Mouse (Mus musculus): Measurements from ENCODE around the gene Prpf6. TPM values are rescaled to one million over a fixed set of nuclear protein-coding genes. Genes with fewer than 3 reads are reported as not detected.

The Prpf6 gene
- polyA plus RNA-seq, 1 experiment from 2014 or later, result 72.9 TPM

DNA sequence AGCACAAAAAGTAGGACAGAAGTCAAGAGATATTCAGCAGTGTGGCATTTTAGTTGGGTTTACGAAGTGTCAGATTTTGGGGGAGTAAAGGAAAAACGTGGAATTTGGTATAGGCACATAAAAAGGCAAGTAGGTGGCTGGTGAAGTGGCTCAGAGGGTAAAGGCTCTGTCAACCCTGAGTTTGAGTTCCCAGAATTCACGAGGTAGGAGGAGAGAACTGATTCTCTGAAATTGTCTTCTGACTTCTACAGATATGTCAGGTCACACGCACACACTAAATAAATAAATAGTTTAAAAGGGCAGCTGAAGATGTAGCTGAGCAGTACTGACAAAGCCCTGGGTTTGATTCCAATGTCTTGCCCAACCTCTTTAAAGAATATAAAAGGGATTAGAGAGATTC, 10.7 kb downstream of the Prpf6 start:
- no peak for ATAC-seq (ENCODE audit: low FRiP score, low read depth)
- WGBS, result 76% methylated on average over 4 of the region's 4 CpGs
- no peak overlapping the region; the same call in 1 of the 2 replicates for H3K4me3 ChIP-seq

GRCm38 (mm10) chr2:181618761-181619495, 27.3 kb downstream of the Prpf6 start:
- H3K4me2 ChIP-seq (replicated peaks), result no peak overlapping the region
- H3K9ac ChIP-seq, result no peak overlapping the region
- ATAC-seq (ENCODE audit: low FRiP score, low read depth), result no peak
- no peak overlapping the region for H3K4me3 ChIP-seq
- 91% methylated on average over 5 of the region's 5 CpGs for WGBS
- no peak overlapping the region for H3K27ac ChIP-seq
- no peaks in the 10 kb centered on the region for H3K9me3 ChIP-seq
- H3K36me3 ChIP-seq, result peaks cover 43% of the 10 kb centered on the region
- no peaks in the 10 kb centered on the region for H3K4me1 ChIP-seq
- H3K27me3 ChIP-seq (replicated peaks), result no peaks in the 10 kb centered on the region

More for the DNA sequence above, 10.7 kb downstream of the Prpf6 start:
- Histone ChIP-seq H3K36me3 (no peaks in the 10 kb centered on the region), H3K4me1 (peaks cover 26% of the 10 kb centered on the region), H3K4me2 (replicated peaks) (peak overlapping the region; percentile 87), H3K9me3 (no peaks in the 10 kb centered on the region), H3K9ac (no peak overlapping the region), H3K27ac (no peak overlapping the region), H3K27me3 (replicated peaks) (no peaks in the 10 kb centered on the region)

GRCm38 (mm10) chr2:181623401-181623800, 31.7 kb downstream of the Prpf6 start:
- no peak overlapping the region for H3K4me3 ChIP-seq
- H3K36me3 ChIP-seq, result peaks cover 35% of the 10 kb centered on the region
- H3K4me1 ChIP-seq, result no peaks in the 10 kb centered on the region
- H3K27ac ChIP-seq, result no peak overlapping the region
- ATAC-seq (ENCODE audit: low FRiP score, low read depth), result no peak
- H3K4me2 ChIP-seq (replicated peaks), result no peak overlapping the region
- H3K9ac ChIP-seq, result no peak overlapping the region
- no peaks in the 10 kb centered on the region for H3K9me3 ChIP-seq
- H3K27me3 ChIP-seq (replicated peaks), result no peaks in the 10 kb centered on the region

DNA sequence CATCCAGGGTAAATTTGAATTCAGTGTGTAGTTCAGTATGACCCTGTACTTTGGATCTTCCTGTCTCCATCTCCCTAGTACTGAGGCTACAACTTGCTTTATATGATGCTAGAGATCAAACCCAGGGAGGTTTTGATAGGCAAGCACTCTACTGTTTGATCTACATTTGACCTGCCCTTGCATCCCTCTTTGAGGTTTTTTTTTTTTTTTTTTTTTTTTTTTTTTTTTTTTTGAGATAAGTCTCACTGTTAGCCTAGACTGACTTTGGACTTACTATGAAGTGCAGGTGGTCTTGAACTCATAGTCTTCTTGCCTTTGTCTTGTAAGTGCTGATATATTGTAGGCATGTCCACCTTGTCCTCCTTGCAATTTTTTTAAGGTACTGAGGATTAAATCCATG, 36.8 kb downstream of the Prpf6 start:
- Histone ChIP-seq H3K27me3 (replicated peaks) (no peaks in the 10 kb centered on the region), H3K27ac (no peak overlapping the region), H3K4me2 (replicated peaks) (no peak overlapping the region), H3K9ac (no peak overlapping the region), H3K4me3 (no peak overlapping the region), H3K4me1 (no peaks in the 10 kb centered on the region), H3K36me3 (peaks cover 28% of the 10 kb centered on the region), H3K9me3 (no peaks in the 10 kb centered on the region)
- ATAC-seq (ENCODE audit: low FRiP score, low read depth), result no peak

DNA sequence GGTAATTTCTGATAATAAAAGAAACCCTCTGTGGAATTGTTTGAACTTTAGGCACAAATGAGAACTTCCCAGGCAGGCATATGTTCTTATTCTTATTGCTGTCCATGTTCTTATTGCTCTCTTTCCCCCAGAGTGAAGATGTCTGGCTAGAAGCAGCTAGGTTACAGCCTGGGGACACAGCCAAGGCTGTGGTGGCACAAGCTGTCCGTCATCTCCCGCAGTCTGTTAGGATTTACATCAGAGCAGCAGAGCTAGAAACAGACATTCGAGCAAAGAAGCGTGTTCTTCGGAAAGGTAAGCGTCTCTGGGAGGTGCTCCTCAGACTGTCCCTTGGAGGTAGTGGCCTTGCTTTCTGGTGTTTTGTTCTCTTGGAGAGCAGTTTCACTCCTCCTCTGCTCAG, 41.0 kb downstream of the Prpf6 start:
- H3K36me3 ChIP-seq, result peaks cover 62% of the 10 kb centered on the region
- no peaks in the 10 kb centered on the region for H3K27me3 ChIP-seq (replicated peaks)
- WGBS, result 94% methylated on average over 6 of the region's 6 CpGs
- no peak overlapping the region for H3K27ac ChIP-seq
- no peak overlapping the region for H3K4me2 ChIP-seq (replicated peaks)
- H3K9ac ChIP-seq, result no peak overlapping the region
- H3K4me3 ChIP-seq, result no peak overlapping the region
- no peaks in the 10 kb centered on the region for H3K4me1 ChIP-seq
- H3K9me3 ChIP-seq, result no peaks in the 10 kb centered on the region
- ATAC-seq (ENCODE audit: low FRiP score, low read depth), result no peak

DNA sequence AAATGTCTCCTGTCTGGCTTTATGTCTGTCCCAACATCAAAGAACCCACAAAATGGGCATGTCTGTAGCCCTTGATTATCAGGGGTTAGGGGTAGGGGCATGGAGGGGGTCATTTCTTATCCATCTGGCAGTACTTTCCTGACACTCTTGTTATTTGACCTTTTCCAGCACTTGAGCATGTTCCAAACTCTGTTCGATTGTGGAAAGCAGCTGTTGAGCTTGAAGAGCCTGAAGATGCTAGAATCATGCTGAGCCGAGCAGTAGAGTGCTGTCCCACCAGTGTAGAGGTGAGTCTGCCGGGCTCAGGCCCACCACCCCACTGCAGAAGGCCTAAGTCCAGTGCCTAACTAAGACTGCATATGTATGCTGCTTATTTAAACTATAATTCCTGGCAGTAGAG, 44.2 kb downstream of the Prpf6 start:
- Histone ChIP-seq H3K4me1 (no peaks in the 10 kb centered on the region), H3K36me3 (peaks cover 74% of the 10 kb centered on the region), H3K4me3 (no peak overlapping the region), H3K4me2 (replicated peaks) (no peak overlapping the region), H3K27ac (no peak overlapping the region), H3K9ac (no peak overlapping the region), H3K9me3 (no peaks in the 10 kb centered on the region), H3K27me3 (replicated peaks) (no peaks in the 10 kb centered on the region)
- ATAC-seq (ENCODE audit: low FRiP score, low read depth), result no peak
- WGBS, result 93% methylated on average over 3 of the region's 3 CpGs

GRCm38 (mm10) chr2:181644361-181644760, 52.7 kb downstream of the Prpf6 start:
- ATAC-seq (ENCODE audit: low FRiP score, low read depth), result no peak
- Histone ChIP-seq H3K4me1 (no peaks in the 10 kb centered on the region), H3K36me3 (peaks cover 75% of the 10 kb centered on the region), H3K4me2 (replicated peaks) (no peak overlapping the region), H3K9ac (no peak overlapping the region), H3K27ac (no peak overlapping the region), H3K27me3 (replicated peaks) (no peaks in the 10 kb centered on the region), H3K4me3 (no peak overlapping the region), H3K9me3 (no peaks in the 10 kb centered on the region)
- WGBS, result 92% methylated on average over 2 of the region's 2 CpGs

GRCm38 (mm10) chr2:181645666-181646065, 54.0 kb downstream of the Prpf6 start:
- Histone ChIP-seq H3K27me3 (replicated peaks) (no peaks in the 10 kb centered on the region), H3K4me3 (no peak overlapping the region), H3K9ac (no peak overlapping the region), H3K4me1 (no peaks in the 10 kb centered on the region), H3K36me3 (peaks cover 76% of the 10 kb centered on the region), H3K9me3 (no peaks in the 10 kb centered on the region), H3K4me2 (replicated peaks) (no peak overlapping the region), H3K27ac (no peak overlapping the region)
- no peak for ATAC-seq (ENCODE audit: low FRiP score, low read depth)
- WGBS, result 93% methylated on average over 3 of the region's 3 CpGs

DNA sequence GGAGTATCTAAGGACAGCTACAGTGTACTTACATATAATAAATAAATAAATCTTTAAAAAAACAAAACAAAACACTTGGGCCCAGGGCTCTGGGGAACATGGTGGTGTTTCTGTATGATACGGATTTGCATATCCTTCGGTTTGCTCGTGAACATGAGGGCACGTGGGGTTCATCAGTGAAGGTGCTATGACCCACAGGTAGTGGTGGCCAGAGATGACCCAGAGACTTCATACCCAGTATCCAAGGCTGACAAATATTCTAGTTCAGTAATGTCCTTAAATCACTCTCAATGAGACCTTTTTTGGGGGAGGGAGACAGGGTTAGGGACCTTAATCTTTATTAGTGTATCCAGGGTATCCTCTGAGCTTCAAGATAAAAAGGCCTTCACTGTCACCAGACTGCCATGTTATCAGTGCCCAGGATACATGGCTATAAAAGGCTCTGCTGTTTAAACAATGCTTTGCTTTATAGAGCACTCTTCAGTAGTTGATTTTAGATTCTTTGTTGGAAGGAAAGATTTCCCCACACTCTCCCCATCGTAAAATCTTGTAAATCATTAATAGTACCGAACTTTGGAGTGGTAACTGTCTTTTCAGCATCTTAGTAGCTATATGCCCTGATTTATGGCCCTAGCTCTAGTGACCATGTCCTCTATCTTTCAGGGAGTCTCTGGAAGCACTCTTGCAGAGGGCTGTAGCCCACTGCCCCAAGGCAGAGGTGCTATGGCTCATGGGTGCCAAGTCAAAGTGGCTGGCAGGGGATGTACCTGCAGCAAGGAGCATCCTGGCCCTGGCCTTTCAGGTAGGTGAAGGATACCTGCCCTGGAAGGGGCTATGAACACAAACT, 55.2 kb downstream of the Prpf6 start:
- Histone ChIP-seq H3K9me3 (no peaks in the 10 kb centered on the region), H3K4me2 (replicated peaks) (no peak overlapping the region), H3K4me3 (no peak overlapping the region), H3K27me3 (replicated peaks) (no peaks in the 10 kb centered on the region), H3K4me1 (no peaks in the 10 kb centered on the region), H3K27ac (no peak overlapping the region), H3K36me3 (peaks cover 78% of the 10 kb centered on the region), H3K9ac (no peak overlapping the region)
- 88% methylated on average over 6 of the region's 6 CpGs for WGBS
- ATAC-seq (ENCODE audit: low FRiP score, low read depth), result no peak

- H3K27me3 ChIP-seq (replicated peaks), result no peaks in the 10 kb centered on the region
- no peaks in the 10 kb centered on the region for H3K9me3 ChIP-seq
- no peak overlapping the region for H3K27ac ChIP-seq
- no peak overlapping the region for H3K4me2 ChIP-seq (replicated peaks)
- peaks cover 88% of the 10 kb centered on the region for H3K36me3 ChIP-seq
- no peak overlapping the region for H3K9ac ChIP-seq
- 97% methylated on average over 10 of the region's 10 CpGs for WGBS
- H3K4me3 ChIP-seq, result no peak overlapping the region
- no peak for ATAC-seq (ENCODE audit: low FRiP score, low read depth)
- no peaks in the 10 kb centered on the region for H3K4me1 ChIP-seq
These were observed 57.3 kb downstream of the Prpf6 start for GRCm38 (mm10) chr2:181648926-181649325.

- Histone ChIP-seq H3K27ac (no peak overlapping the region), H3K36me3 (peaks cover 91% of the 10 kb centered on the region), H3K4me3 (no peak overlapping the region), H3K9me3 (no peaks in the 10 kb centered on the region), H3K4me1 (no peaks in the 10 kb centered on the region), H3K27me3 (replicated peaks) (no peaks in the 10 kb centered on the region), H3K4me2 (replicated peaks) (no peak overlapping the region), H3K9ac (no peak overlapping the region)
- ATAC-seq (ENCODE audit: low FRiP score, low read depth), result no peak
These were observed 61.4 kb downstream of the Prpf6 start for GRCm38 (mm10) chr2:181653065-181653464.

GRCm38 (mm10) chr2:181653523-181653922, 61.9 kb downstream of the Prpf6 start:
- Histone ChIP-seq H3K36me3 (peaks cover 89% of the 10 kb centered on the region), H3K9ac (no peak overlapping the region), H3K9me3 (no peaks in the 10 kb centered on the region), H3K4me2 (replicated peaks) (no peak overlapping the region), H3K27ac (no peak overlapping the region), H3K4me3 (no peak overlapping the region), H3K4me1 (no peaks in the 10 kb centered on the region), H3K27me3 (replicated peaks) (no peaks in the 10 kb centered on the region)
- ATAC-seq (ENCODE audit: low FRiP score, low read depth), result no peak
- WGBS, result 83% methylated on average over 1 of the region's 1 CpGs

Data from neural tube, embryonic 12.5 days (tissue).